Mouse (Mus musculus) urinary bladder, postnatal 25 days (tissue): Measurements from ENCODE around the gene Pdcd4.
"Not testable (repeated sequence)": the region's sequence is repeated elsewhere in the genome, so short reads cannot be mapped to it uniquely, and the experiment has no call there.

Experiments used
- DNase-seq: peaks from one replicate; pipeline ENCODE4 v3.0.0; 2022; ENCODE audit warnings: low spot score

Gene Pdcd4

GRCm38 (mm10) chr19:53901931-53902738 is 10.1 kb downstream of the Pdcd4 start:
- no peak for DNase-seq

GRCm38 (mm10) chr19:53902739-53903487 is 10.9 kb downstream of the Pdcd4 start:
- DNase-seq, result peak; percentile 84

GRCm38 (mm10) chr19:53903507-53904321 is 11.7 kb downstream of the Pdcd4 start:
- peak; percentile 44 for DNase-seq

- no peak for DNase-seq
Observed at GRCm38 (mm10) chr19:53904833-53905480, 12.9 kb downstream of the Pdcd4 start.

- no peak for DNase-seq
Observed at GRCm38 (mm10) chr19:53906033-53906702, 14.1 kb downstream of the Pdcd4 start.

- not testable (repeated sequence) for DNase-seq
Observed at GRCm38 (mm10) chr19:53906703-53907070, 14.7 kb downstream of the Pdcd4 start.

- no peak for DNase-seq
Observed at GRCm38 (mm10) chr19:53914950-53915349, 22.9 kb downstream of the Pdcd4 start.

GRCm38 (mm10) chr19:53919541-53919940 is 27.5 kb downstream of the Pdcd4 start:
- DNase-seq, result no peak

GRCm38 (mm10) chr19:53921996-53922395 is 30.0 kb downstream of the Pdcd4 start:
- DNase-seq, result not testable (repeated sequence)

GRCm38 (mm10) chr19:53925338-53925751 is 33.3 kb downstream of the Pdcd4 start:
- DNase-seq, result no peak

GRCm38 (mm10) chr19:53926705-53927104 is 34.7 kb downstream of the Pdcd4 start:
- DNase-seq, result no peak

- no peak for DNase-seq
Observed at GRCm38 (mm10) chr19:53929218-53929617, 37.2 kb downstream of the Pdcd4 start.

GRCm38 (mm10) chr19:53933050-53933449 is 41.0 kb downstream of the Pdcd4 start:
- DNase-seq, result no peak

- no peak for DNase-seq
Observed at GRCm38 (mm10) chr19:53934046-53934445, 42.0 kb downstream of the Pdcd4 start.

- DNase-seq, result no peak
Observed at GRCm38 (mm10) chr19:53939467-53939866, 47.4 kb downstream of the Pdcd4 start.

- no peak for DNase-seq
Observed at GRCm38 (mm10) chr19:53941139-53941538, 49.1 kb downstream of the Pdcd4 start.

GRCm38 (mm10) chr19:53942342-53942741 is 50.3 kb downstream of the Pdcd4 start:
- no peak for DNase-seq

GRCm38 (mm10) chr19:53943802-53944785 is 52.1 kb downstream of the Pdcd4 start, which contains the start of the genes Shoc2 and Bbip1:
Shoc2 (plus strand) TSS chr19:53944306.
Bbip1 (minus strand) TSS chr19:53944627.
- DNase-seq, result peak; percentile 93

- DNase-seq, result no peak
Observed at GRCm38 (mm10) chr19:53944786-53945169, 52.7 kb downstream of the Pdcd4 start.
